Mouse (Mus musculus) embryonic facial prominence, embryonic 14.5 days (tissue): ENCODE data around the gene 1500009C09Rik. TPM values are rescaled to one million over a fixed set of nuclear protein-coding genes. Genes with fewer than 3 reads are reported as not detected.
A peak's percentile ranks its signal among the peaks of the same experiment; 100 is the strongest.

Experiments
- ATAC-seq: fragments of 200-750 bp; cut with Nextera tagmentation; 2 replicates; pipeline ENCODE4 v1.8.0; 2017; ENCODE audit warnings: low read depth, moderate number of reproducible peaks, moderate TSS enrichment
- DNase-seq: peaks from one replicate; pipeline ENCODE4 v3.0.0-alpha.2; 2015; ENCODE audit warnings: low spot score
- H3K27ac ChIP-seq: fragments of 300-500 bp; sonication (generic); replicated peaks from 2 replicates; pipeline ENCODE4 v1.5.1; 2014; ENCODE audit warnings: low read depth, mild to moderate bottlenecking, low read length, moderate library complexity
- H3K27me3 ChIP-seq: fragments of 300-500 bp; sonication (generic); replicated peaks from 2 replicates; pipeline ENCODE4 v1.6.1; 2014; ENCODE audit warnings: low read length; ENCODE audit not compliant: control insufficient read depth, insufficient read depth
- H3K36me3 ChIP-seq: fragments of 300-500 bp; sonication (generic); 2 replicates; pipeline ENCODE4 v1.6.1; 2014; ENCODE audit warnings: low read length, mixed read lengths; ENCODE audit not compliant: control insufficient read depth, insufficient read depth
- H3K4me1 ChIP-seq: fragments of 300-500 bp; sonication (generic); 2 replicates; pipeline ENCODE4 v1.6.1; 2014; ENCODE audit warnings: antibody characterized with exemption, low read length; ENCODE audit not compliant: control insufficient read depth, insufficient read depth
- H3K4me2 ChIP-seq: fragments of 300-500 bp; sonication (generic); 2 replicates; pipeline ENCODE4 v1.6.1; 2014; ENCODE audit warnings: low read depth, mild to moderate bottlenecking, low read length, moderate library complexity, mixed read lengths
- H3K4me3 ChIP-seq: fragments of 300-500 bp; sonication (generic); 2 replicates; pipeline ENCODE4 v1.5.1; 2014; ENCODE audit warnings: low read depth, mild to moderate bottlenecking, low read length
- H3K9ac ChIP-seq: fragments of 300-500 bp; sonication (generic); 2 replicates; pipeline ENCODE4 v1.6.1; 2014; ENCODE audit warnings: low read depth, mild to moderate bottlenecking, low read length, moderate library complexity, mixed read lengths
- H3K9me3 ChIP-seq: fragments of 300-500 bp; sonication (generic); 2 replicates; pipeline ENCODE4 v1.6.1; 2016; ENCODE audit warnings: low read length; ENCODE audit not compliant: control insufficient read depth
- WGBS: fragments of 180-500 bp; shearing (Covaris S2); extraction: QIAGEN DNeasy Blood & Tissue Kit; methylation state at CpG from one replicate; pipeline ENCODE4 v1.1.7; 2014; 5-methylcytosine and 5-hydroxymethylcytosine counted together
- polyA plus RNA-seq: library from polyadenylated mRNA; unstranded; fragments of >200 nt; fragmentation: Nextera tagmentation; extraction: Ambion mirVana; gene quantifications from 2 replicates; pipeline ENCODE4 v1.2.1, GENCODE M21; 2014

1500009C09Rik gene
- polyA plus RNA-seq, 1 experiment from 2014 or later, result 0.25 TPM

GRCm38 (mm10) chr15:82255944-82256383 is 3.8 kb downstream of the 1500009C09Rik start:
- WGBS, result 25% methylated on average over 10 of the region's 10 CpGs
- no peak overlapping the region for H3K4me3 ChIP-seq
- no peaks in the 10 kb centered on the region for H3K4me1 ChIP-seq
- no peak overlapping the region for H3K4me2 ChIP-seq
- H3K27ac ChIP-seq, result no peak overlapping the region
- H3K9me3 ChIP-seq, result no peaks in the 10 kb centered on the region
- H3K9ac ChIP-seq, result no peak overlapping the region
- peak; percentile 68; the same call in 1 of the 2 replicates for ATAC-seq
- H3K36me3 ChIP-seq, result no peaks in the 10 kb centered on the region
- no peaks in the 10 kb centered on the region for H3K27me3 ChIP-seq
- peak; percentile 67 for DNase-seq

DNA sequence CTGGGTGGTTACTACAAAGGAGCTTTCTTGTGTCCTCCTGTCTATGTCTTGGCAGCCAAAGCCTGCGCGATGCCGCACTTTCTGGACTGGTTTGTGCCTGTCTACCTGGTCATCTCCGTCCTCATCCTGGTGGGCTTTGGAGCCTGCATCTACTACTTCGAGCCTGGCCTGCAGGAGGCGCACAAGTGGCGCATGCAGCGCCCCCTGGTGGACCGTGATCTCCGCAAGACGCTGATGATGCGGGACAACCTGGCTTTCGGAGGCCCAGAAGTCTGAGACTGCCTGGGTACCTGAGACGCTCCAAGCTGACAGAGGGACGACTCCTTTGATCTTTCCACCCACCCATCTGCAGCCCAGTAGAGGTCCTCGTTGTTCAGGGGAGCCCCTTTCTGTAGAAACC is 7.3 kb downstream of the 1500009C09Rik start:
- Histone ChIP-seq H3K27me3 (no peaks in the 10 kb centered on the region), H3K4me2 (no peak overlapping the region), H3K4me1 (no peaks in the 10 kb centered on the region), H3K4me3 (no peak overlapping the region), H3K9ac (no peak overlapping the region), H3K27ac (no peak overlapping the region), H3K36me3 (no peaks in the 10 kb centered on the region), H3K9me3 (no peaks in the 10 kb centered on the region)
- ATAC-seq (no peak), DNase-seq (no peak)
- 16% methylated on average over 16 of the region's 16 CpGs for WGBS

DNA sequence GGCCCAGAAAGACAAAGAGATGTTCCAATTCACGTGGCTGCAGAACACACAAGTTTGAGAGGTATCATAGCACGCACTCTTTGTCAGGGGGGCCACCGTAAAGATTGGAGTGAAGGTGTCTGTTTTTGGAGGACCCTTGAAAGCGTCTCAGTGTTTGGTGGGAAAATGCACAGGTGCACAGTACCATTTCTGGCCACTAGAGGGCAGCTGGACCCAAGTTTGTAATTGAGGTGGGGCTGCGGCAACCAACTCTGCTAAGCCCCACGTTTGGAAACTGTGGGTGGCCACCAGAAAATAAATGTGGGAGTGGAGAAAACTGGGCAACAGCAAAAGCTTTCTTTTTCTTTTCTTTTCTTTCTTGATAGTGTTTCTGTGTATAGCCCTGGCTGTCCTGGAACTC is 14.2 kb downstream of the 1500009C09Rik start:
- ATAC-seq (peak; percentile 20; the same call in 1 of the 2 replicates), DNase-seq (peak; percentile 48)
- Histone ChIP-seq H3K9ac (no peak overlapping the region), H3K27me3 (no peaks in the 10 kb centered on the region), H3K4me1 (no peaks in the 10 kb centered on the region), H3K9me3 (no peaks in the 10 kb centered on the region), H3K4me2 (no peak overlapping the region), H3K36me3 (no peaks in the 10 kb centered on the region), H3K27ac (no peak overlapping the region), H3K4me3 (no peak overlapping the region)
- 13% methylated on average over 6 of the region's 6 CpGs for WGBS

DNA sequence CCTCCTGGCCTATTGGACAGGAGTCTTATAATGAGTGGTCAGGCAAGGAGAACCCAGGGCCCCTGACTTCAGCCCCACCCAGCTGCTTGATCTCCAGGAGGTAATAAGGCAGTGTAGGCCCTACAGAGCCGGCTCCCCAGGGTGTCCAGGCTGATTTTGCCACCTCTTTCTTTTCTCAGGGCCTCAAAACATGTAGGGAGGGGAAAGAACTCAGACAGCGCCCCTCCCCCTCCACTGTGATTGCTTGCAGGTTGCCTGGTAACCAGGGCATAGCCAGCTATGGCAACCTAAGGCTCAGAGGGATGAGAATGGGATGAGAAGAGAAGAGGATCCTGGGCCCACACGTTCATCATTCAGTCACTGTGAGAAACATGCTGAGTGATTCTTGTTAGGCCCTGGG is 16.0 kb downstream of the 1500009C09Rik start:
- Histone ChIP-seq H3K36me3 (no peaks in the 10 kb centered on the region), H3K4me2 (no peak overlapping the region), H3K4me3 (no peak overlapping the region), H3K4me1 (no peaks in the 10 kb centered on the region), H3K27me3 (peaks cover 9% of the 10 kb centered on the region; the same call in 1 of the 2 replicates), H3K27ac (no peak overlapping the region), H3K9ac (no peak overlapping the region), H3K9me3 (no peaks in the 10 kb centered on the region)
- 20% methylated on average over 2 of the region's 3 CpGs for WGBS
- ATAC-seq (no peak), DNase-seq (peak; percentile 14)

- H3K9me3 ChIP-seq, result no peaks in the 10 kb centered on the region
- no peak overlapping the region for H3K4me3 ChIP-seq
- DNase-seq (no peak), ATAC-seq (no peak)
- no peak overlapping the region for H3K9ac ChIP-seq
- no peak overlapping the region for H3K4me2 ChIP-seq
- H3K36me3 ChIP-seq, result no peaks in the 10 kb centered on the region
- 82% methylated on average over 9 of the region's 9 CpGs for WGBS
- no peak overlapping the region for H3K27ac ChIP-seq
- H3K4me1 ChIP-seq, result no peaks in the 10 kb centered on the region
- peaks cover 13% of the 10 kb centered on the region; the same call in 1 of the 2 replicates for H3K27me3 ChIP-seq
Observed at GRCm38 (mm10) chr15:82268783-82269182, 16.6 kb downstream of the 1500009C09Rik start.

DNA sequence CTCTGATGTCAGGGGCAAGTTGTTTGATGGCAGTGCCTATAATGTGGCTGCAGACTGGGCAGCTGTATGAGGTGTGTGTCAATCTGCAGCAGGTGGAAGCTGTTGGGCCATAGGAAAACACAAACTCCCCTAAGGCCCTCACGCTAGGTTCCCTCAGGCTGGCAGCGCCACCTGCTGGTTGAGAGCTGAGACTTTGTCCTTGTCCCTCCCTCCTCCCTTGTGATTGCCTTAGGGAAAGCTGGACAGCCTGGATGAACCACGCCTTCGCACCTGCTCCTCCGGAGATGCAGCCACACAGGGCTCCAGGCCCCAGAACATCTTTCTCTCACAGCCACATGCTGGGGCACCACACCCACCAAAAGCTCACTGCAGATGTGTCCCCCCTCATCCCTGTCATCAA is 19.0 kb downstream of the 1500009C09Rik start:
- Histone ChIP-seq H3K4me2 (no peak overlapping the region), H3K9ac (no peak overlapping the region), H3K27me3 (peaks cover 21% of the 10 kb centered on the region), H3K9me3 (no peaks in the 10 kb centered on the region), H3K4me3 (no peak overlapping the region), H3K4me1 (peaks cover 6% of the 10 kb centered on the region), H3K27ac (no peak overlapping the region), H3K36me3 (no peaks in the 10 kb centered on the region)
- peak; percentile 84 for DNase-seq
- WGBS, result 4% methylated on average over 4 of the region's 5 CpGs
- ATAC-seq, result peak; percentile 38; the same call in 1 of the 2 replicates

GRCm38 (mm10) chr15:82272295-82272694 is 20.1 kb downstream of the 1500009C09Rik start:
- Histone ChIP-seq H3K27ac (no peak overlapping the region), H3K36me3 (no peaks in the 10 kb centered on the region), H3K4me3 (no peak overlapping the region), H3K4me2 (no peak overlapping the region), H3K9ac (no peak overlapping the region), H3K27me3 (peaks cover 21% of the 10 kb centered on the region), H3K4me1 (peaks cover 9% of the 10 kb centered on the region), H3K9me3 (no peaks in the 10 kb centered on the region)
- 78% methylated on average over 6 of the region's 6 CpGs for WGBS
- no peak for DNase-seq
- ATAC-seq, result no peak

- H3K36me3 ChIP-seq, result no peaks in the 10 kb centered on the region
- 31% methylated on average over 6 of the region's 6 CpGs for WGBS
- ATAC-seq, result no peak
- peak within 1 kb of the TSS; percentile 61 for H3K4me3 ChIP-seq
- peaks cover 9% of the 10 kb centered on the region for H3K4me1 ChIP-seq
- peak within 1 kb of the TSS; percentile 69 for H3K9ac ChIP-seq
- peak within 1 kb of the TSS; percentile 97 for H3K4me2 ChIP-seq
- H3K27ac ChIP-seq, result no peak within 1 kb of the TSS; the same call in 1 of the 2 replicates
- no peak for DNase-seq
- H3K9me3 ChIP-seq, result no peaks in the 10 kb centered on the region
- H3K27me3 ChIP-seq, result peaks cover 21% of the 10 kb centered on the region
Observed at GRCm38 (mm10) chr15:82274593-82274926, 22.4 kb downstream of the 1500009C09Rik start, which contains the start of gene Sept3. Sept3 (plus strand) TSS chr15:82274893.
